ENCODE assay signal across 8 mouse cellular contexts in the genomic region with DNA sequence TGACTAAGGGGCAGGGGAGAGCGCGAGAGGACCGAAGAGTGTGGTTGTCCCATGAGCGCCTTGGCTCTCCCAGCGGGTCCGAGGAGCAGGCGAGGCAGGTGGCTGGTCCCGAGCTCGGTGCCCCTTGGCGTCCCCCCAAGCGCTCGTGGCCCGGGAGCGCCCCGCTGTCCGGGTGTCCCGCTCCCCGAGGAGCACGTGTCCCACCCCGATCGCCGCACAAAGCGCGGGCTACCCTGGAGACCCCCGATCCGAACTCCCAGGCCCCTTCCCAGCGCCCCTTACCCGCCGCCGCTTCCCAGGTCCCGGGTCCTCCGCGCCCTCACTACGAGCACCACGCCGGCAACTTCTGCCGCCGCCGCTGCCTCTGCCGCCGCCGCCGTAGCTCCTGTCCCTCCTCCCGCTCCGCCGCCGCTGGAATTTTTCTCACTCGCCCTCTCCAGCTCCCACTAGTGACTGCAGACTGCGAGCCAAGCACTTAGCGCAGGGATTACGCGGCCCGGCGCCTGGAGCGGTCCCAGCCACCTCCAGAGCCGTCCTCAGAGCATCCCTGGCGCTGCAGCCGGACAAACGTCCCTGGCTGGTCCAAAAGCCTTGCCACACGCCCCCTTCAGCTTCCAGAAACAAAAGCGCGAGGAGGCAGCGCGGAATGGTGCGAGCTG. TPM values are rescaled to one million over a fixed set of nuclear protein-coding genes. Genes with fewer than 3 reads are reported as not detected.
DNase-seq lines count a peak whose midpoint lies in the region; ATAC-seq and TF ChIP-seq lines count a peak whose summit lies in the region.

Gene Bmpr1b (minus strand): TSS at position 563 of the 659 bp plus-strand sequence.

- no peak for TF ChIP-seq EP300 in liver, postnatal 0 days (IDR thresholded peaks at IDR 0.05; ENCODE audit: low read depth)

- peaks cover 6% of the 10 kb centered on the region; the same call in 1 of the 2 replicates for H3K27me3 ChIP-seq in thymus, adult 2 months (ENCODE audit: control insufficient read depth, insufficient read depth, low read length)
- peaks cover 5% of the 10 kb centered on the region; the same call in 1 of the 2 replicates for H3K27me3 ChIP-seq in forebrain, postnatal 0 days (ENCODE audit: insufficient read depth, low read length)
- peaks cover 18% of the 10 kb centered on the region for H3K27me3 ChIP-seq in liver, postnatal 0 days (ENCODE audit: insufficient read depth, low read length)

- ATAC-seq in forebrain, postnatal 0 days = peak; percentile 95
- no peak for ATAC-seq in liver, postnatal 0 days

- H3K4me2 ChIP-seq in forebrain, postnatal 0 days (ENCODE audit: low read depth) = peak within 1 kb of the TSS; percentile 98
- peak within 1 kb of the TSS; percentile 71 for H3K4me2 ChIP-seq in liver, postnatal 0 days (ENCODE audit: low read depth, low read length)

- no peak for TF ChIP-seq POLR2A in thymus, adult 2 months (IDR thresholded peaks at IDR 0.05; ENCODE audit: control insufficient read depth, extremely low read depth, insufficient read depth, low read length, poor library complexity)

- H3K9ac ChIP-seq in forebrain, postnatal 0 days = peak within 1 kb of the TSS; percentile 55
- no peak within 1 kb of the TSS for H3K9ac ChIP-seq in liver, postnatal 0 days (replicated peaks)

- WGBS in thymus, adult 2 months = 3% methylated on average over 60 of the region's 65 CpGs
- WGBS in forebrain, postnatal 0 days = 2% methylated on average over 62 of the region's 65 CpGs
- WGBS in large intestine, adult 2 months = 2% methylated on average over 64 of the region's 65 CpGs
- 2% methylated on average over 62 of the region's 65 CpGs for WGBS in liver, postnatal 0 days (ENCODE audit: insufficient replicate concordance)

- H3K27ac ChIP-seq in thymus, adult 2 months (ENCODE audit: control insufficient read depth, insufficient read depth, low read length) = no peak within 1 kb of the TSS
- H3K27ac ChIP-seq in forebrain, postnatal 0 days (ENCODE audit: low read depth, low read length) = peak within 1 kb of the TSS; percentile 29; the same call in 1 of the 2 replicates
- no peak within 1 kb of the TSS for H3K27ac ChIP-seq in liver, postnatal 0 days (ENCODE audit: low read depth)

- no peak within 1 kb of the TSS for H3K4me3 ChIP-seq in thymus, adult 2 months (ENCODE audit: control insufficient read depth, insufficient read depth, low read length)
- peak within 1 kb of the TSS; percentile 61 for H3K4me3 ChIP-seq in forebrain, postnatal 0 days (ENCODE audit: low read depth, low read length)
- H3K4me3 ChIP-seq in liver, postnatal 0 days (ENCODE audit: low read depth, low read length) = peak within 1 kb of the TSS; percentile 42

- DNase-seq in thymus, postnatal 4 days = peak; percentile 12
- no peak for DNase-seq in thymus, adult 2 months
- DNase-seq in forebrain, postnatal 0 days = peak; percentile 80
- DNase-seq in heart, postnatal 14 days = peak; percentile 61 to 68
- peak; percentile 3 for DNase-seq in large intestine, adult 2 months (ENCODE audit: low read depth, low spot score)
- peak; percentile 32 for DNase-seq in liver, postnatal 0 days
- peak; percentile 77 for DNase-seq in ovary, adult 18-20 months (ENCODE audit: low spot score)
- DNase-seq in urinary bladder, postnatal 4 days (ENCODE audit: low spot score in 2 of 2) = peak; percentile 71 to 80

- H3K4me1 ChIP-seq in thymus, adult 2 months (replicated peaks; ENCODE audit: control insufficient read depth, insufficient read depth, low read length) = no peaks in the 10 kb centered on the region
- H3K4me1 ChIP-seq in forebrain, postnatal 0 days (ENCODE audit: insufficient read depth) = peaks cover 5% of the 10 kb centered on the region; the same call in 1 of the 2 replicates
- H3K4me1 ChIP-seq in liver, postnatal 0 days (ENCODE audit: insufficient read depth) = peaks cover 8% of the 10 kb centered on the region; the same call in 1 of the 2 replicates

- H3K9me3 ChIP-seq in forebrain, postnatal 0 days (ENCODE audit: low read length) = no peaks in the 10 kb centered on the region
- no peaks in the 10 kb centered on the region for H3K9me3 ChIP-seq in liver, postnatal 0 days (ENCODE audit: low read length)

- intact Hi-C loops in heart, postnatal 14 days (cut with DNase I) = no loop called here

- no peaks in the 10 kb centered on the region for H3K36me3 ChIP-seq in thymus, adult 2 months (ENCODE audit: control insufficient read depth, insufficient read depth, low read length)
- H3K36me3 ChIP-seq in forebrain, postnatal 0 days (ENCODE audit: insufficient read depth) = no peaks in the 10 kb centered on the region
- H3K36me3 ChIP-seq in liver, postnatal 0 days (replicated peaks; ENCODE audit: insufficient read depth, low read length) = no peaks in the 10 kb centered on the region

- no peak for TF ChIP-seq CTCF in thymus, adult 2 months (IDR thresholded peaks at IDR 0.05; ENCODE audit: borderline replicate concordance, control insufficient read depth, extremely low read depth, insufficient read depth, low read length, poor library complexity)
- peak; percentile 64 for TF ChIP-seq CTCF in forebrain, postnatal 0 days (IDR thresholded peaks at IDR 0.05; ENCODE audit: low read depth)
- peak; percentile 34 for TF ChIP-seq CTCF in liver, postnatal 0 days (IDR thresholded peaks at IDR 0.05; ENCODE audit: low read depth)

RNA-seq across cellular contexts. Expression of gene Bmpr1b, which starts in this region (rescaled TPM):
- polyA plus RNA-seq in thymus, adult 2 months (2012; rRNA removed) = 0.05 and 0.08 TPM in 2 replicates
- total RNA-seq in forebrain, postnatal 0 days (2014; rRNA removed) = 7.4 and 9.3 TPM in 2 replicates
- polyA plus RNA-seq in forebrain, postnatal 0 days (2015; fragmentation: Nextera tagmentation; extraction: Ambion mirVana) = 2.4 and 3.0 TPM in 2 replicates
- under 1 TPM; 0.32 to 0.36 TPM for total RNA-seq in heart, postnatal 14 days (2021)
- 0.04 and 0.08 TPM in 2 replicates for polyA plus RNA-seq in large intestine, adult 2 months (2012; rRNA removed)
- polyA plus RNA-seq in liver, postnatal 0 days (2015; fragmentation: Nextera tagmentation; extraction: Ambion mirVana) = 0.09 TPM in 1 of 2 replicates, not detected in the other

Comparison
In these comparisons a context has a peak if more than half of its experiments do, and no peak if none do; other contexts are left out.
1. Peak in DNase-seq in heart, postnatal 14 days; RNA of the gene not detected or under 1 TPM.
2. Peak in DNase-seq in large intestine, adult 2 months; RNA of the gene not detected or under 1 TPM.
3. Peak in DNase-seq, H3K4me3 ChIP-seq and H3K4me2 ChIP-seq in liver, postnatal 0 days; RNA of the gene not detected or under 1 TPM.